Mouse (Mus musculus) kidney, postnatal 36 days (tissue): ENCODE measurements around the gene Mfsd12.

Source experiments
- DNase-seq, 2 experiments: peaks; one replicate each; pipeline ENCODE4 v3.0.0; 2021 to 2022; ENCODE audit warnings: mixed read lengths in 2 of 2

Mfsd12 gene

GRCm38 (mm10) chr10:81383802-81384604 is 26.7 kb downstream of the Mfsd12 start, which contains the start of the genes Dohh and Gm48551:
Gene Dohh (plus strand): TSS chr10:81384428.
Gene Gm48551 (plus strand): TSS chr10:81384466.
- peak; percentile 99 to 100 for DNase-seq

GRCm38 (mm10) chr10:81384605-81384982 is 27.3 kb downstream of the Mfsd12 start:
- no peak for DNase-seq

DNA sequence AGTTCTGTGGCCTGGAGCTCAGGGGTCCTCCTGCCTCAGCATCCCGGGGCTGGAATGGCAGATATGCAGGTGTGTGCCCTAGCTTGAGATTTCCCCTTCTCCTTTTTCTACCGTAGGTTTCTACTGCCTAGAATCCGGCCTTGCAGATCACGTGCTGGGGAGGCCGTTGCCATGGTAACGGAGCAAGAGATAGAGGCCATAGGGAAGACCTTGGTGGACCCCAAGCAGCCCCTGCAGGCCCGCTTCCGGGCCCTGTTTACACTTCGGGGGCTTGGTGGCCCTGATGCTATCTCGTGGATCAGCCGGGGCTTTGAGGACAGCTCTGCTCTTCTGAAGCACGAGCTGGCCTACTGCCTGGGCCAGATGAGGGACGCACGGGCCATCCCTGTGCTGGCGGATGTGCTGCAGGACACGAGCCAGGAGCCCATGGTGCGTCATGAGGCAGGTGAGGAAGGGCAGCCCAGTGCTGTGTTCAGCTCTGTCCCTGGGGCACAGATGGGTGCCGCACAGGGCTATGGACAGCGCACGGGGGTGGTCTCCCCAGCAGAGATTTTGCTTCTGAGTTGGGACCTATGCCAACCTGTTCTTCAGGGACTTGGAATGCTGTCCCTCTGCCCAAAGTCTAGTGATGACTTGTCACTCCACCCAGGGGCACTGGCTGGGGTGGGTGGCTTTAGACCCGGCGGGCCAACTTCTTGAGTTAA is 28.5 kb downstream of the Mfsd12 start:
- no peak for DNase-seq

- no peak for DNase-seq
These were observed 30.4 kb downstream of the Mfsd12 start for GRCm38 (mm10) chr10:81387716-81388115.

GRCm38 (mm10) chr10:81388505-81389055 is 31.3 kb downstream of the Mfsd12 start, which contains the start of gene Gm48552:
Gene Gm48552 (plus strand): TSS chr10:81389005.
- no peak for DNase-seq

- DNase-seq, result peak; percentile 70 to 80
These were observed 32.1 kb downstream of the Mfsd12 start for GRCm38 (mm10) chr10:81389373-81389772.

GRCm38 (mm10) chr10:81389801-81390677 is 32.7 kb downstream of the Mfsd12 start:
- peak; percentile 79 to 87 for DNase-seq

DNA sequence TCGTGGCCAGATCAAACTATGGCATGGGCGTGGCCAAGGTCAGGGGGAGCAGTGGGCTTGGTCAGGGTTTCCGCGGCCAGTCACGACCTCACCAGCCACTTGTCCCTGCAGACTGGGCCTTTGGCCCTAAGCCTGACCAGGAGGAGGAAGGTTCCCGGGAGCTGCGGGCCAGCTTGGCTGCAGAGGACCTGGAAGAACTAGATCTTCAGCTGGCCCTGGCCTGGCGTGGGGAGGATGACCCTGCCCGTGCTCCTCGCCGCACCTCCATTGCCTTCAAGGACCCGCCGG is 33.3 kb downstream of the Mfsd12 start:
- DNase-seq, result no peak

DNA sequence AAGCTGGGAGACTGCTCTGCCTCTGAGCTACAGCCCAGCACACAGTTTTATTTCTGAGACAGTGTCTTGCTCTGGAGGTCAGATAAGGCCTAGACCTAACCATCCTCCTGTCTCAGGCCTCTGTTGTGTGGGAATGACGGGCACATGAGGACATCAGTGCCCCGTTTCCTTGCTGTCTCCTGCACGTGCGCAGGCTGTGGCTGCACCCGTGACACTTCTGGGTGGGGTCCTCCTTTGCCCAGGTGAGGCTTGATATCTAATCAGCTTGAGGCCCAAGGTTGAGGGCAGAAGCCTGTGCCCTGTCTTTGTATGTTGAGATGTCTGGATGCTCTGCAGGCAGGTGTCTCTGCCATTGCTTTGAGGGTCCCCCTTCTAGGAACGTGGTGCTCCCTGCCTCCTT is 35.0 kb downstream of the Mfsd12 start:
- DNase-seq, result no peak

GRCm38 (mm10) chr10:81392781-81393185 is 35.5 kb downstream of the Mfsd12 start, which contains the start of gene Smim24:
Gene Smim24 (plus strand): TSS chr10:81393051.
- peak; percentile 81 to 87 for DNase-seq

- DNase-seq, result peak; percentile 47 to 80
These were observed 36.3 kb downstream of the Mfsd12 start for GRCm38 (mm10) chr10:81393456-81394063.

GRCm38 (mm10) chr10:81395127-81395526 is 37.8 kb downstream of the Mfsd12 start:
- DNase-seq, result peak; percentile 72 to 88

DNA sequence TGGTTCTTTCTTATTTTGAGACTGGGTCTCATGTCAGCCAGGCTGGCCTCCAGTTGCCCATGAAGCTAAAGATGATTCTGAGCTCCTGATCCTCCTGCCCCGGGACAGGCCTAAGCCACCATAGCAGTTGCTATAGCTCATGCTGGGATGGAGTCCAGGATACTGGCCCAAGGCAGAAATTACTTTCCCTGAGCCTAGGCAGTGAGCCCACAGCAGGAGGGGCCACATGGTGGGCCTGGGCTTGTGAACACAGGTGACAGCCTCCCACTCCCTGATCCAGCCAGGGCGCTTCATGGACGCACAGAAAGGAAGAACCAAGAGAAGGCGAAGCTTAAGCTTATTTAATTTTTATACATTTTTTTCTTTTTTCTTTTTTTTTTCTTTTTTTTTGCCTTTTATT is 38.6 kb downstream of the Mfsd12 start:
- DNase-seq, result no peak

- no peak for DNase-seq
These were observed 39.5 kb downstream of the Mfsd12 start for GRCm38 (mm10) chr10:81396749-81397148.

- no peak for DNase-seq
These were observed 42.0 kb downstream of the Mfsd12 start for GRCm38 (mm10) chr10:81399296-81399695.

DNA sequence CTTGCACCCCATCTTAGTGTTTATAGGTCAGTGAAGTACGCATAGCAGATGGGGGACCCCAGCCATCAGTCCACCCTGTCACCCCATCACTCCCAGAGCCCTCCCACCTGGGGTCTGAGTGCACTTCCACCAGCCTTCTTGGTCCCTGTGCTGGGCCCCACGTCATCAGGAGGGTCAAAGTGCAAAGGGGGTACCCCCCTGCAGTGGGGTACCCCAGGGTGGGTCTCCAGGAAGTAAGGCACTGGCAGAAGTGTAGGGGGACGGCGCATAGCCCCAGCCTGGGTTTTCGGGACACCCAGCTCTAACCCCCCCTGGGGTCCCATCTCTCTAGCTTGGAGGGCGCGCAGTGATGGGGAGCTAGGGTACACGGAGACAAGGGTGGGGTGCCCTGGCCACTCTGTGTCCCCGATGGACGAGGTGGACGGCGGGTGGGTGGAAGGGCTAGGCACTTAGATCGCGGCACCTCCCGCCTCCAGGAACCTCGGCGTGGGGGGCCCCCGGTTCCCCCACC is 42.6 kb downstream of the Mfsd12 start:
- no peak for DNase-seq

- no peak for DNase-seq
These were observed 43.3 kb downstream of the Mfsd12 start for GRCm38 (mm10) chr10:81400371-81401204.

- DNase-seq, result no peak
These were observed 43.9 kb downstream of the Mfsd12 start for GRCm38 (mm10) chr10:81401205-81401520.

DNA sequence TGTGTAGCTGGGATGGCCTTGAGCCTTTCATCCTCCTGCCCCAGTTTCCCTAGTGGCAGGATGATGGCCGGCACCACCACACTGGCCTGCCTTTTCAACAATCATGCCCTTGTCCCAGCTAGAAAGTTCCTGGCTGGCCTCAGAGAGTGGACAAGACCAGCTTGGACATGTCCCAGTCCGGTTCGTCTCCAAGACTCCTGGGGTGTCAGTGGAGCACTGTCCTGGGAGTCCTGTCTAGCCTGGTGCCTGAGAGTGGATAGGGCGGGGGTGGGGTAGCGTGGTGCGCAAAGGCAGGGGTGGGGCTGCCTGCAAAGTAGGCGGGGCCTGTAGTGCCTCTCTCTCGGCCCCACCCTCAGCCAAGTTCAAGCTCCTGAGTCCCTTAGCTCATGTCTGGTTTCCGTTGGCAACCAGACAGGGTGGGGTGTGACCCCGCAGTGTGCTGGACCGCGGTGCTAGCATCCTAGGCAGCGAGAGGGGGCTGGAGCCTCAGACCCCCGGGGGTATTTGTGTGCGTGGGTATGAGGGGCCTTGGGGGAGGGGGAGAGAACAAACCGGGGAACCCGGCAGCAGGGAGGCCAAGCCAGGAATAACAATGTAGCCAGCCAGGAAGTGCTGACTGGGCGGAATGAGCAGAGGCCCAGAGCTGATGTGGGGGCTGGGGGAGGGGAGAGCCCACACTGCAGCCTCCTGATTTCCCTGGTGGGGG is 44.4 kb downstream of the Mfsd12 start:
- DNase-seq, result peak; percentile 84 to 87

DNA sequence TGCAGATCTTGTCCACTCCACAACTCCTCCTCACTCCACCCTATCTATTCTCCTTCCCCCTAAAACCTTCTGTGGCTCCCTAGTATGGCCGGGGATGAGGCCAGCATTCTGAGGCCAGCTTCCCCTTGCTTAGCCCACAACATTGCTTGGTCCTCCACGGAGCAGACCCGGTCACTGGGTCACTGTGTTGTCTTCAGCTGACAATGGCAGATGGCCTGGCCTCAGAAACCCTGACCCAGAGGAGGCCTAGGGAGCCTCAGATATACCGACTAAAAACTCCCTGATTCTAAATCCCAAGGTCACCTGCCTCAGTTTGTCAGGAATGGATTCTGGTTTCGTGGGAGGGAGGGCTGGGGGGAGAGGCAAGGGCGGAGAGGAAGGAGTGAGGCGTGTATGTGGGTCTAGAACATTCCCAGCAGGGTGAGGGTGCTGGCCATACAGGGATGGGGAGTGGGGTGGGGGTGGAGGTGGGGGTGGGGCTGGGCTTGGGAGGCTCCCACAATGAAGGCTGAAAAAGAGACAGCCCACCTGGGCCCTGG is 45.0 kb downstream of the Mfsd12 start:
- no peak for DNase-seq
